Mouse (Mus musculus) embryonic fibroblast, embryonic 13.5 days (primary cell): ENCODE data around the gene Nav2.

Experiments used
- CTCF ChIP-seq: IDR thresholded peaks from 2 replicates; pipeline ENCODE4 v1.5.1; 2011; ENCODE audit warnings: mild to moderate bottlenecking, control low read depth, low read length, moderate library complexity, borderline replicate concordance; ENCODE audit not compliant: insufficient read depth
- POLR2A ChIP-seq: IDR thresholded peaks from 2 replicates; pipeline ENCODE4 v1.6.1; 2011; ENCODE audit warnings: low read depth, mild to moderate bottlenecking, control low read depth, low read length, moderate library complexity

DNA sequence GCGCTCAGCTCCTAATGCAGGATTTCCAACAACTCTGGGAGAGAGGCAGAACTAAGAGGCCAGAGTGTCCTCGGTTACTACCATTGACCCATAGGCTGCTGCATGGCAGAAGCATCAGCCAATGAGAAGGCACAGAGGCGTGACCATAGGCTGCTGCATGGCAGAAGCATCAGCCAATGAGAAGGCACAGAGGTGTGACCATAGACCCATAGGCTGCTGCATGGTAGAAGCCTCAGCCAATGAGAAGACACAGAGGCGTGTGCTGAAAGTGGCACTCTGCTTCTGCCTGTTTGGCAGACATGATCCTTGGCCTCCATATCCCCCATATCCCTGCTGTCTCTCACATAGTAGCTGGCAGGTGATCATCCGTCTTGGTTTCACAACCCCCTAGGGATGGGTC, 520.4 kb downstream of the Nav2 start:
- TF ChIP-seq CTCF (no peak), POLR2A (no peak)
